Mouse (Mus musculus): Measurements from ENCODE around the gene Olfr453. TPM values are rescaled to one million over a fixed set of nuclear protein-coding genes. Genes with fewer than 3 reads are reported as not detected.
A peak's percentile ranks its signal among the peaks of the same experiment; 100 is the strongest.

Olfr453 gene
- polyA plus RNA-seq, 1 experiment from 2014 or later: not detected

GRCm38 (mm10) chr6:42790247-42790948 is 51.2 kb downstream of the Olfr453 start:
- H3K9me3 ChIP-seq: no peaks in the 10 kb centered on the region
- no peak overlapping the region for H3K27ac ChIP-seq
- no peaks in the 10 kb centered on the region for H3K4me1 ChIP-seq (replicated peaks)
- H3K4me3 ChIP-seq: no peak overlapping the region
- DNase-seq (ENCODE audit: low spot score): peak; percentile 5
- no peaks in the 10 kb centered on the region for H3K36me3 ChIP-seq
- no peaks in the 10 kb centered on the region for H3K27me3 ChIP-seq (ENCODE audit: insufficient read depth, poor library complexity, severe bottlenecking)
- 51% methylated on average over 4 of the region's 4 CpGs for WGBS

GRCm38 (mm10) chr6:42790949-42791556 is 51.9 kb downstream of the Olfr453 start:
- WGBS: 85% methylated on average over 9 of the region's 9 CpGs
- DNase-seq (ENCODE audit: low spot score): no peak
- no peak overlapping the region for H3K27ac ChIP-seq
- H3K27me3 ChIP-seq (ENCODE audit: insufficient read depth, poor library complexity, severe bottlenecking): no peaks in the 10 kb centered on the region
- H3K9me3 ChIP-seq: no peaks in the 10 kb centered on the region
- no peaks in the 10 kb centered on the region for H3K36me3 ChIP-seq
- no peak overlapping the region for H3K4me3 ChIP-seq
- H3K4me1 ChIP-seq (replicated peaks): no peaks in the 10 kb centered on the region

GRCm38 (mm10) chr6:42794982-42795381 is 55.8 kb downstream of the Olfr453 start:
- no peaks in the 10 kb centered on the region for H3K27me3 ChIP-seq (ENCODE audit: insufficient read depth, poor library complexity, severe bottlenecking)
- no peaks in the 10 kb centered on the region for H3K36me3 ChIP-seq
- WGBS: 93% methylated on average over 3 of the region's 3 CpGs
- H3K4me1 ChIP-seq (replicated peaks): no peaks in the 10 kb centered on the region
- H3K9me3 ChIP-seq: no peaks in the 10 kb centered on the region
- H3K27ac ChIP-seq: no peak overlapping the region
- no peak overlapping the region for H3K4me3 ChIP-seq
- DNase-seq (ENCODE audit: low spot score): no peak

Other genes with a start within 250 kb of the Olfr453 start
- gene Olfr455, start 191.8 kb upstream of the Olfr453 start, polyA plus RNA-seq (2016; fragmentation: Nextera tagmentation; extraction: Ambion mirVana): not detected in 2 replicates
- not detected in 2 replicates for gene Tcaf3, start 141.7 kb upstream of the Olfr453 start, polyA plus RNA-seq (2016; fragmentation: Nextera tagmentation; extraction: Ambion mirVana)
- gene Tcaf2, start 94.1 kb upstream of the Olfr453 start, polyA plus RNA-seq (2016; fragmentation: Nextera tagmentation; extraction: Ambion mirVana): 4.6 and 4.9 TPM in 2 replicates
- gene Tcaf1, start 29.3 kb upstream of the Olfr453 start, polyA plus RNA-seq (2016; fragmentation: Nextera tagmentation; extraction: Ambion mirVana): 110 and 130 TPM in 2 replicates
- gene Olfr38, start 17.0 kb downstream of the Olfr453 start, polyA plus RNA-seq (2016; fragmentation: Nextera tagmentation; extraction: Ambion mirVana): not detected in 2 replicates
- not detected in 2 replicates for gene Olfr452, start 45.7 kb downstream of the Olfr453 start, polyA plus RNA-seq (2016; fragmentation: Nextera tagmentation; extraction: Ambion mirVana)
- gene Olfr450, start 72.6 kb downstream of the Olfr453 start, polyA plus RNA-seq (2016; fragmentation: Nextera tagmentation; extraction: Ambion mirVana): not detected in 2 replicates
- gene Olfr449, start 95.0 kb downstream of the Olfr453 start, polyA plus RNA-seq (2016; fragmentation: Nextera tagmentation; extraction: Ambion mirVana): not detected in 2 replicates
- gene Olfr448, start 151.1 kb downstream of the Olfr453 start, polyA plus RNA-seq (2016; fragmentation: Nextera tagmentation; extraction: Ambion mirVana): not detected in 2 replicates
- gene Olfr447, start 169.5 kb downstream of the Olfr453 start, polyA plus RNA-seq (2016; fragmentation: Nextera tagmentation; extraction: Ambion mirVana): not detected in 2 replicates
- gene Olfr446, start 182.0 kb downstream of the Olfr453 start, polyA plus RNA-seq (2016; fragmentation: Nextera tagmentation; extraction: Ambion mirVana): not detected in 2 replicates
- not detected in 2 replicates for gene Olfr444, start 209.7 kb downstream of the Olfr453 start, polyA plus RNA-seq (2016; fragmentation: Nextera tagmentation; extraction: Ambion mirVana)

Data from hindbrain, embryonic 10.5 days (tissue).